Mouse (Mus musculus) kidney, adult 11 months (tissue): ENCODE results near the gene Olfr74.
"Not testable (repeated sequence)": the region's sequence is repeated elsewhere in the genome, so short reads cannot be mapped to it uniquely, and the experiment has no call there.

ENCODE experiments used
- DNase-seq: peaks from one replicate; pipeline ENCODE4 v3.0.0; 2022

Olfr74 gene

GRCm38 (mm10) chr2:87974563-87974962, at the start of gene Olfr74:
TSS of gene Olfr74 (minus strand) at chr2:87974663.
- DNase-seq, result no peak

DNA sequence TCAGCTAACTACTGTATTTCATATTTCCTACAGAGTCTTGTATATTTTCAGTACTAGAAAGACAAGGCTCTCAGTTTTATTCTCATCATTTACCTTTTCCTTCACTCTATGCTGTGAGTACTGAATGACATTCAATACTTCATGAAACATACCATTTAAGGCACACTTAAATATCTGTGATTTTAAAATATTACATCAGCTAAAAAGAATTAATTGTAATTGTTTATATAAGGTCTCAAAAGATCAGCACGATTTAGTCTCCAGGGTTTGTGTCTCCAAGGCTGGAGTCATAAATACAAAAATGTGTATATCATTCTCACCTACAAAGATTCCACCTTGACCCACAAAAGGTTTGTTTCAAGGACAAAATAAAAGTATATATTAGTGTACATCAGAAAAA, 48.0 kb upstream of the Olfr74 start, which contains the start of gene Olfr1161:
Gene Olfr1161 (plus strand): TSS at position 301 of the 400 bp plus-strand sequence.
- not testable (repeated sequence) for DNase-seq

DNA sequence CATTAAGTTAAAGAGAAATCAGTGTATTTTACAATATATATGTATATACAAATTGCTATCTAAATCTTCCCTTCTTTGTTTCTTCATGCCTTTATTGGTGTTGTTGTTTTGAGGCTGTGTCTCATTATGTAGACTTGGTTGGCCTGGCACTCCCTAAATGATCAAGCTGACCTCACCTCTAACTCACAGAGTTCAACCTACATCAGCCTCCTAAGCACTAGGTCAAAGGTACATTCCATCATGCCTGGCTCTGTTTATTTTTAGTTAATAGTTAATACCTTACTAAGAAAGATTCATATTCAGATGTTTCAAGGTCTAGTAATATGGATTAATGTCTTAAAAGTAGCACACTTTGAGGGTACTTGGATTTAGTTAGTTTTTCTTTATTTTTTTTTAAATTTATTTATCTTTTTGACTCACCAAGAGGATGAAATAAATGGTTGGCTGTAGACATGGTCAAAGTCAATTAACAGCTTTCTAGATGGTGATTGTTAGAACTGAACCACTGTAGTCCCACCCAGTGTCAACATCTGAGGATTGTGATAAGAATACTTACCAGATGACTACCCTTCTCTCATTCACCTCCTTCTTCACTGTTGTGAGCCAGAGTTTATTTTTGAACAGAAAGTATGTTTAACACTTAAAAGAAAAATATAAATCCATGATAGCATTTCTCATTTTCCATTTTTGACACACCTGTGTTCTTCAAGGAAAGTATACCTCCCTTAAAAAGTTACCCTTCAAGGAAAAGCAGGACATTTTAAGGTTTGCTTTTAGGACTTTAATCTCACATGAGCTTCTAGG, 33.3 kb upstream of the Olfr74 start, which contains the start of gene Olfr1160:
Gene Olfr1160 (minus strand): TSS at position 754 of the 804 bp plus-strand sequence.
- no peak for DNase-seq

- DNase-seq, result no peak
Observed at GRCm38 (mm10) chr2:87989813-87990212, 15.3 kb upstream of the Olfr74 start, which contains the start of gene Olfr1158. TSS of gene Olfr1158 (plus strand) at chr2:87990113.

DNA sequence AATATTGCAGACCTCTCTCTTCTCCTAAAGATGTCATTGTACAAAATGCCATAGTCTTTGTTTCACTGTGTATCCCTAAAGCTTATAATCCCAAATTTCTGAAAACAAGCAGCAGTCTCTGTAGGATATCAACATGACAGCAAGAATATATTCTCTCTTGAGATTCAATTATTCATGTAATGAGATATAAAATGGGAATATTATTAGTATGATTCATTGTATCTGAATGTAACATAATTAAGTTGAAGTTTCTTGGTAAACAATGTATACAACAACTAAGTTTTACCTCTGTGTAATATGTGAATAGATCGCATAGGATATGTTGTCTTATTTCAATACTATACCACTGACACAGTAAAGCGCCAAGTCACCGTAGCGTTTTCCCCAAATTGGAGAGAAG, 6.3 kb downstream of the Olfr74 start, which contains the start of gene Olfr1157:
Gene Olfr1157 (minus strand): TSS at position 101 of the 400 bp plus-strand sequence.
- no peak for DNase-seq

DNA sequence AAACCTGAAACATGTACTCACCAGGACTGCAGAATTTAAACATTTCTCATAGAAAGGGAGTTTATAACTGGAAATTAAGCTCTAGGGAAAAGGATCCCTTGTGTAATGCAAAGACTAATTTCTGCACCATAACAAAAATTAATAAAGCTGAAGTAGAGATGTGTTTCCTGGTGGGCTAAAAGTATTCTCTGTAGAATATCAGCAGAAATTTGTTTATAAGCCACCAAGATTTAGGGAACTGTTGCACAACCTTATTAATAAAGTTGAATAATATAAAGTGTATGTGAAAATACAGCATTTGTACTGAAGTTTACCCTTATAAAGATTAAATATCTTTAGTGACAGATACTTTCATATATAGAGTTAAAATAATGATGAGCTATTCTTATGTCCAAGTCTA, 21.5 kb downstream of the Olfr74 start, which contains the start of gene Olfr1156:
Gene Olfr1156 (minus strand): TSS at position 101 of the 400 bp plus-strand sequence.
- DNase-seq, result no peak

GRCm38 (mm10) chr2:87945037-87945436, 29.4 kb downstream of the Olfr74 start, which contains the start of gene Olfr1155:
TSS of gene Olfr1155 (minus strand) at chr2:87945137.
- DNase-seq, result no peak
